Mouse (Mus musculus) limb, embryonic 12.5 days (tissue): Measurements from ENCODE around the gene Bcl9. TPM values are rescaled to one million over a fixed set of nuclear protein-coding genes. Genes with fewer than 3 reads are reported as not detected.
A peak's percentile ranks its signal among the peaks of the same experiment; 100 is the strongest.

ENCODE experiments used
- ATAC-seq: fragments of 200-750 bp; cut with Nextera tagmentation; 2 replicates; pipeline ENCODE4 v1.8.0; 2017; ENCODE audit warnings: low read depth, moderate TSS enrichment; ENCODE audit not compliant: insufficient number of reproducible peaks, insufficient read depth, low FRiP score, low TSS enrichment
- H3K27ac ChIP-seq: fragments of 300-500 bp; sonication (generic); 2 replicates; pipeline ENCODE4 v1.5.1; 2016; ENCODE audit warnings: mild to moderate bottlenecking, moderate library complexity
- H3K27me3 ChIP-seq: fragments of 300-500 bp; sonication (generic); 2 replicates; pipeline ENCODE4 v1.6.1; 2016; ENCODE audit warnings: mild to moderate bottlenecking, moderate library complexity
- H3K36me3 ChIP-seq: fragments of 300-500 bp; sonication (generic); 2 replicates; pipeline ENCODE4 v1.6.1; 2016; ENCODE audit warnings: mild to moderate bottlenecking, moderate library complexity
- H3K4me1 ChIP-seq: fragments of 300-500 bp; sonication (generic); replicated peaks from 2 replicates; pipeline ENCODE4 v1.6.1; 2016
- H3K4me2 ChIP-seq: fragments of 300-500 bp; sonication (generic); 2 replicates; pipeline ENCODE4 v1.6.1; 2016; ENCODE audit warnings: mild to moderate bottlenecking, moderate library complexity
- H3K4me3 ChIP-seq: fragments of 300-500 bp; sonication (generic); replicated peaks from 2 replicates; pipeline ENCODE4 v1.5.1; 2016; ENCODE audit warnings: mild to moderate bottlenecking
- H3K9ac ChIP-seq: fragments of 300-500 bp; sonication (generic); replicated peaks from 2 replicates; pipeline ENCODE4 v1.6.1; 2016; ENCODE audit warnings: mild to moderate bottlenecking, moderate library complexity
- H3K9me3 ChIP-seq: fragments of 300-500 bp; sonication (generic); 2 replicates; pipeline ENCODE4 v1.6.1; 2016; ENCODE audit warnings: mild to moderate bottlenecking, moderate library complexity
- WGBS: fragments of 180-500 bp; shearing (Covaris S2); methylation state at CpG from one replicate; pipeline ENCODE4 v1.1.7; 2016; 5-methylcytosine and 5-hydroxymethylcytosine counted together
- polyA plus RNA-seq: library from polyadenylated mRNA; unstranded; fragments of >200 nt; fragmentation: Nextera tagmentation; extraction: Ambion mirVana; gene quantifications from 2 replicates; pipeline ENCODE4 v1.2.1, GENCODE M21; 2016

The Bcl9 gene
- polyA plus RNA-seq, 1 experiment from 2014 or later, result 92.5 TPM

GRCm38 (mm10) chr3:97209351-97209750 lies 88.4 kb downstream of the Bcl9 start:
- H3K27ac ChIP-seq, result no peak overlapping the region
- no peaks in the 10 kb centered on the region for H3K9me3 ChIP-seq
- WGBS, result 90% methylated on average over 9 of the region's 9 CpGs
- H3K27me3 ChIP-seq, result no peaks in the 10 kb centered on the region
- H3K4me3 ChIP-seq, result no peak overlapping the region
- ATAC-seq, result no peak
- H3K9ac ChIP-seq, result no peak overlapping the region
- H3K4me1 ChIP-seq, result no peaks in the 10 kb centered on the region
- H3K36me3 ChIP-seq, result peaks cover 98% of the 10 kb centered on the region
- no peak overlapping the region for H3K4me2 ChIP-seq

GRCm38 (mm10) chr3:97206521-97206920 lies 91.2 kb downstream of the Bcl9 start:
- H3K27me3 ChIP-seq, result no peaks in the 10 kb centered on the region
- H3K36me3 ChIP-seq, result peaks cover 90% of the 10 kb centered on the region
- no peak overlapping the region for H3K4me2 ChIP-seq
- 79% methylated on average over 3 of the region's 3 CpGs for WGBS
- no peak overlapping the region for H3K27ac ChIP-seq
- no peak for ATAC-seq
- H3K4me3 ChIP-seq, result no peak overlapping the region
- H3K4me1 ChIP-seq, result no peaks in the 10 kb centered on the region
- H3K9ac ChIP-seq, result no peak overlapping the region
- H3K9me3 ChIP-seq, result no peaks in the 10 kb centered on the region

GRCm38 (mm10) chr3:97203880-97204279 lies 93.8 kb downstream of the Bcl9 start:
- H3K4me3 ChIP-seq, result no peak overlapping the region
- no peaks in the 10 kb centered on the region for H3K9me3 ChIP-seq
- WGBS, result 82% methylated on average over 14 of the region's 14 CpGs
- H3K9ac ChIP-seq, result no peak overlapping the region
- H3K27me3 ChIP-seq, result no peaks in the 10 kb centered on the region
- ATAC-seq, result no peak
- peaks cover 10% of the 10 kb centered on the region for H3K4me1 ChIP-seq
- H3K27ac ChIP-seq, result no peak overlapping the region
- no peak overlapping the region for H3K4me2 ChIP-seq
- peaks cover 64% of the 10 kb centered on the region for H3K36me3 ChIP-seq

- Histone ChIP-seq H3K4me2 (no peak overlapping the region), H3K9ac (no peak overlapping the region), H3K4me3 (no peak overlapping the region), H3K27me3 (no peaks in the 10 kb centered on the region), H3K4me1 (peaks cover 10% of the 10 kb centered on the region), H3K9me3 (no peaks in the 10 kb centered on the region), H3K27ac (no peak overlapping the region), H3K36me3 (peaks cover 45% of the 10 kb centered on the region)
- ATAC-seq, result peak; percentile 47; the same call in 1 of the 2 replicates
- WGBS, result 46% methylated on average over 5 of the region's 5 CpGs
These were observed 95.8 kb downstream of the Bcl9 start for GRCm38 (mm10) chr3:97201943-97202342.

GRCm38 (mm10) chr3:97199261-97199660 lies 98.5 kb downstream of the Bcl9 start:
- no peak overlapping the region for H3K9ac ChIP-seq
- H3K4me2 ChIP-seq, result no peak overlapping the region
- 20% methylated on average over 4 of the region's 4 CpGs for WGBS
- no peaks in the 10 kb centered on the region for H3K9me3 ChIP-seq
- H3K36me3 ChIP-seq, result peaks cover 18% of the 10 kb centered on the region
- H3K4me3 ChIP-seq, result no peak overlapping the region
- peaks cover 10% of the 10 kb centered on the region for H3K4me1 ChIP-seq
- no peaks in the 10 kb centered on the region for H3K27me3 ChIP-seq
- H3K27ac ChIP-seq, result no peak overlapping the region
- ATAC-seq, result no peak

- H3K36me3 ChIP-seq, result no peaks in the 10 kb centered on the region
- no peak overlapping the region for H3K27ac ChIP-seq
- H3K4me2 ChIP-seq, result no peak overlapping the region
- no peak for ATAC-seq
- no peaks in the 10 kb centered on the region for H3K27me3 ChIP-seq
- WGBS, result 93% methylated on average over 8 of the region's 8 CpGs
- peaks cover 21% of the 10 kb centered on the region for H3K4me1 ChIP-seq
- H3K4me3 ChIP-seq, result no peak overlapping the region
- H3K9ac ChIP-seq, result no peak overlapping the region
- no peaks in the 10 kb centered on the region for H3K9me3 ChIP-seq
These were observed 101.1 kb downstream of the Bcl9 start for GRCm38 (mm10) chr3:97196571-97196970.

GRCm38 (mm10) chr3:97185098-97185860 lies 112.4 kb downstream of the Bcl9 start:
- H3K4me1 ChIP-seq, result peaks cover 3% of the 10 kb centered on the region; the same call in 1 of the 2 replicates
- H3K9ac ChIP-seq, result no peak overlapping the region
- no peak overlapping the region for H3K27ac ChIP-seq
- no peaks in the 10 kb centered on the region for H3K9me3 ChIP-seq
- H3K36me3 ChIP-seq, result no peaks in the 10 kb centered on the region
- ATAC-seq, result no peak
- no peak overlapping the region for H3K4me3 ChIP-seq
- peaks cover 50% of the 10 kb centered on the region for H3K27me3 ChIP-seq
- no peak overlapping the region for H3K4me2 ChIP-seq
- WGBS, result 43% methylated on average over 10 of the region's 10 CpGs

- 44% methylated on average over 3 of the region's 3 CpGs for WGBS
- no peak for ATAC-seq
- H3K36me3 ChIP-seq, result no peaks in the 10 kb centered on the region
- H3K27me3 ChIP-seq, result peaks cover 54% of the 10 kb centered on the region
- H3K9ac ChIP-seq, result no peak overlapping the region
- H3K4me3 ChIP-seq, result no peak overlapping the region
- H3K9me3 ChIP-seq, result no peaks in the 10 kb centered on the region
- no peak overlapping the region for H3K27ac ChIP-seq
- no peak overlapping the region for H3K4me2 ChIP-seq
- H3K4me1 ChIP-seq, result peaks cover 8% of the 10 kb centered on the region; the same call in 1 of the 2 replicates
These were observed 113.9 kb downstream of the Bcl9 start for GRCm38 (mm10) chr3:97183810-97184209.

- H3K4me1 ChIP-seq, result peaks cover 9% of the 10 kb centered on the region; the same call in 1 of the 2 replicates
- WGBS, result 51% methylated on average over 6 of the region's 6 CpGs
- ATAC-seq, result no peak
- no peak overlapping the region for H3K4me2 ChIP-seq
- no peak overlapping the region for H3K9ac ChIP-seq
- H3K27ac ChIP-seq, result no peak overlapping the region
- H3K4me3 ChIP-seq, result no peak overlapping the region
- no peaks in the 10 kb centered on the region for H3K9me3 ChIP-seq
- peaks cover 61% of the 10 kb centered on the region for H3K27me3 ChIP-seq
- H3K36me3 ChIP-seq, result peaks cover 11% of the 10 kb centered on the region; the same call in 1 of the 2 replicates
These were observed 117.2 kb downstream of the Bcl9 start for GRCm38 (mm10) chr3:97180527-97180926.

GRCm38 (mm10) chr3:97178885-97179284 lies 118.8 kb downstream of the Bcl9 start:
- WGBS, result 60% methylated on average over 6 of the region's 6 CpGs
- Histone ChIP-seq H3K9me3 (no peaks in the 10 kb centered on the region), H3K4me2 (no peak overlapping the region), H3K9ac (no peak overlapping the region), H3K27ac (no peak overlapping the region), H3K36me3 (peaks cover 11% of the 10 kb centered on the region; the same call in 1 of the 2 replicates), H3K4me3 (no peak overlapping the region), H3K27me3 (peaks cover 58% of the 10 kb centered on the region), H3K4me1 (peaks cover 9% of the 10 kb centered on the region; the same call in 1 of the 2 replicates)
- no peak; the same call in 1 of the 2 replicates for ATAC-seq

GRCm38 (mm10) chr3:97172632-97173031 lies 125.1 kb downstream of the Bcl9 start:
- no peak overlapping the region for H3K9ac ChIP-seq
- H3K4me3 ChIP-seq, result no peak overlapping the region
- no peak overlapping the region for H3K4me2 ChIP-seq
- WGBS, result 91% methylated on average over 5 of the region's 5 CpGs
- no peak overlapping the region for H3K27ac ChIP-seq
- ATAC-seq, result no peak
- peaks cover 12% of the 10 kb centered on the region for H3K36me3 ChIP-seq
- no peaks in the 10 kb centered on the region for H3K9me3 ChIP-seq
- no peaks in the 10 kb centered on the region for H3K4me1 ChIP-seq
- H3K27me3 ChIP-seq, result peaks cover 22% of the 10 kb centered on the region

- no peak overlapping the region for H3K4me2 ChIP-seq
- no peak for ATAC-seq
- no peaks in the 10 kb centered on the region for H3K9me3 ChIP-seq
- H3K4me3 ChIP-seq, result no peak overlapping the region
- WGBS, result 83% methylated on average over 9 of the region's 9 CpGs
- H3K27ac ChIP-seq, result no peak overlapping the region
- no peaks in the 10 kb centered on the region for H3K4me1 ChIP-seq
- peaks cover 19% of the 10 kb centered on the region for H3K27me3 ChIP-seq
- peaks cover 14% of the 10 kb centered on the region for H3K36me3 ChIP-seq
- no peak overlapping the region for H3K9ac ChIP-seq
These were observed 125.5 kb downstream of the Bcl9 start for GRCm38 (mm10) chr3:97172231-97172630.
